Mouse (Mus musculus) kidney, postnatal 25 days (tissue): ENCODE results near the gene Psmb5.

Experiments
- DNase-seq, 2 experiments: peaks; one replicate each; pipeline ENCODE4 v3.0.0; 2021; ENCODE audit warnings: mixed read lengths in 2 of 2

The Psmb5 gene

DNA sequence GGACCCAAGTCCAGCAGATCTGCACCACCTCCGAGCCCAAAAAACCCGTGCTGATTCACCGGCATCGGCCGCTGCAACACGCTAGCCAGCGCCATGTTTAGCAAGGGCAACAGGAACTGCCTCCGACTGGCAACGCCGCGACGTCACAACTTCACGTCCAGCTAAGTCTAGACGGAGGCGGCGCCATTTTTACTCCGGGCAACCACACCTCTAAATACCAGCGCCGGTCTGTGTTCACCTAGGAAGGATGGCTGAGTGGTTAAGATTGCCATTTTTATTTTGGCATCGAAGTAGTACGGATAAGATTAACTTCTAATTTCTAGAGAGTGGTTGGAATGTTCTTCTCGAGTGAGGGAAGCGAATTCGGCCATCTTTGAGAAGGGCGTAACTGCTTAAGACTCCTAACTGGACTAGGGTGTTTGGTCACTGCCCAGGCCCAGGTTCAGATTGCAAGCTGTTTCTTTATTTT lies at the start of gene Psmb5:
Gene Psmb5 (minus strand): TSS at position 126 of the 469 bp plus-strand sequence.
- peak; percentile 92 to 95 for DNase-seq

DNA sequence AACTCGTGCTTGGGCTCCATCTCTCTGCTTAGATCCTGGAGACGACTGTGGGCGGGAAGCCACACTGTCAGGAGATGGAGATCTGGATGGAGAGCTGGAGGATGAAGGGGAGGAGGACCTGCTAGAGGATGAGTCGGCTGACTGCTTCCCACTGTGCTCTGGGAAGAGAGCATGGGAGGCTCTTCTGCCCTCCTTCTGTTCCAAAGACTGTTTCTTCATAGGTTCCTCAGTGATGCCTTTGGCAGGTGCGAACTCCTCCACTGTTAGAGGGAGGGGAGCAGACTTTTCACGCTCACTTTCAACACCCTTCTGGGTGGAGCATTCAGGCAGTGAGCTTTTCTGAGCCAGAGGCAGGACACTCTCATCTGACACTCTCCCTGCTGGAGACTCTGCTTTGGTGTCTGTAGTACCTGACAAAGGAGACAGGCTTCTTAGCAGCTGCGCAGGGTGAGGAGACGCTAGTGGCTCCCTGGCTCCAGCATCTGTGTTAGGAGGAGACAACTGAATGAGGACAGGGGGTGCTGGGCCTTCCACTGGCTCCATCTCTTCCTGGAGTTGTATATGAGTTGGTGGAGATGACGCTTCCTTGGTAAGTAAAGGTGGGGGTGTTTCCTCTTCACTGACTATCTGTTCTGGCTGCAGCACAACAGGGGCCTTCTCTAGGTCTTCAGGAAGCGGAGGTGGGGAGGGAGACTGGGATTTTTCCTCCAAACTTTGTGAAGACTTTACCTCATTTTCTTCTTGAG lies 46.8 kb upstream of the Psmb5 start:
- no peak for DNase-seq

DNA sequence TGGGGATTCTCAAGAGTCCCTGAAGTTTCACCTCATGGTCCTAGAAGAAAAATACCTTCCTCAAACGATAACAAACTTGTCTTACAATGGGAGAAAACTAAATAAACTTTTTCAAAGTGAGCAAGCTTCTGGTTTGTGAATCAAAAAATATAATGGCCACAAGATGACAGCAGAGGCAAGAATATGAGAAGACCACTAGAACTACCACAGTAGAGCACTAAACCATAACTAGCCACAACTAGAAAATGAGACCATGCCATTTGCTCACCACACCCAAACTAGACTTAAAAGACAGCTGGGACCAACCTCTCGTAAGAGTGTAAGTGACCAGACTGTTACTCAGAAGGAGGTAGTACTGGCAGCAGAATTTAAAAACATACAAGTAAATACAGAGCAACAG lies 42.2 kb upstream of the Psmb5 start:
- DNase-seq = peak in 1 of 2 experiments; percentile 38

DNA sequence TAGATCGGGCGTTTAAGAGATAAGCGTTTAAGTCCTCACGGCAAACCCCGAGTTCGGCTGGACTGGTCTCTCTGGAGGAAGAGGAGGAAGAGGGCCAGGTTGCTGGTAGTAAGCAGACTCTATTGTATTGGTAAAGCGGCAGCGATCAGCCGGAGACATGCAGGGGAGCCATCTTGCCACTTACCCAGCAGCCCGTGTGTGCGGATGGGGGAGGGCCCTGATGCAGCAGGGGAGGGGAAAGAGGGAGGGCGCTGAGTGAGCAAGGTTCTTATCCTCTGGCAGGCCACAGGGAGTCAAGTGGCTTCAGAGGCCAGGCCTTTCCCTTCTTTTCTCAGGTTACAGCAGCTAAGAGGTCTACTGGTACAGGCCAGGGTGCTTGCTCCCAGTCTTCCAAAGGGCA lies 35.7 kb upstream of the Psmb5 start:
- peak; percentile 92 to 95 for DNase-seq

DNA sequence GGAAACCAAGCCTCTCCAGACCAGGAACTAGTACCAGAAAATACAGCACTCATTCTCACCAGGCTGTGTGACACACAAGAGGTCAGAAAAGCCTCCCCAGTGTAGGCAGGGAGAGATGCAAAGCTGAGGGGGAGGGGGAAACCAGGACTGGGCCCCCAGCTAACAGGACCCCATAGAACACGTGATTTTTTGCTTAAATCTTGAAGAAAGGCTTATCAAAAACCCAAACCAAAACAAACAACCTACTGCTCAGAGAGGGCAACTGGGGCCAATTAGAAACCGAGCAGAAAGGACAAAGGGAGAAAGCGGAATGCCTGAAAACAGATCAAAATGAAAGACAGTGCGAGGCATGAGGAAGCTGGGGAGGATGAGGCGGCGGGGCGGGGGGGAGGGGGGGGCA lies 35.0 kb upstream of the Psmb5 start:
- DNase-seq = no peak

DNA sequence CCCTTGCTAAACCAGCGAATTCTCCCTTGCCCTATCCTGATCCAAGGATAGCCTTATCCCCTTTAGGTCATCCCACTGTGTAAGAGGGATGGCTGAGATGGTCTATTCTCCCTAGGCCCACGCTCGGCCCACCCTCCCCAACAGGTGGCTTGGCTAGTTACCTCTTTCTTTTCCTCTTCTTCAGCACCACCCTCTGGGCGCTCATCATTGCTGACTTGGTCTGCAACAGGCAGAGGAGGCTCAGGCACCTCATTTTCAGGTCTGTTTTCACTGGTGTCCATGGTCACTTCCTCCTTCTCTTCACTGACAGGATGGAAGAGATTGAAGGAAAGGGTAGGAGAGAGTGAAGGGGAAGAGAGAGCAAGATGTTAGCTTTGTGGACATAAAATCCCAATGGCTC lies 33.7 kb upstream of the Psmb5 start:
- no peak for DNase-seq

DNA sequence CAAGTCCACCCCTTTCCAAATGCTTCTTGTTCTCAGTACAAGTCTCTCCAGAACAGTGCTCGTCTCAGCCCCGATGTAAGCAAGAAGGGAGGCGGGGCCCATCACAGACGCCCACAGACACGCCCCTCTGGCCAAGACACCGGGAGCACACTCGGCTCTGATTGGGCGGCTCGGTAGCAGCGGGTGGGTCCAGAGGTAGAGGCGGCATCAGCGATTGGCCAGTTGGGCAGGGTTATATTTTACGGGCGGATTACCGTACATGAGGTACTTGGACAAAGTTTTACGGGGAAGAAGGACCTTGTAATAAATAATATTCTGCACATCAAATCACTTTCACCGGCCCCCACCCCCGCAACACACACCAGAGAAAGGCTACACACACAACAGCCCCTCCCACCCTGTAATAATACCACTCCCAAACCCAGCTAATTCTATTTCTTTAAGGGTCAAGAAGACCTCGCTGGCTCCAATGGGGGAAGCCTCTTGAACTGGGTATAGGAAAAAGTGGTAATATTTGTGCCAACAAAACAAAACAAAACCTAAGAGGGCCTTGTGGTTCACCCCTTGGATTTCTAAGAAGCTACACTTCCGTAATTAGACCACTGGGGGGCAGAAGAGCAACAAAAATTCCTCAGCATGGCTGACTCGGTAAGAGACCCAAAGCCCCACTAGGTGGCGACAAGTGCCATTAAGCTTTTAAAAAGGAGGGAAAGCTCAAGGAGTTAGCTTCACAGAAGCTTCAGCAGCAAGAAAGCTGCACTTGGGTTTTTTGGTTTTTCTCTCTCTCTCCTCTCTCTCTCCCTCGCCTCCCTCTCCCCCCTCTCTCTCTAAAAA lies 33.0 kb upstream of the Psmb5 start:
- peak; percentile 86 to 93 for DNase-seq

DNA sequence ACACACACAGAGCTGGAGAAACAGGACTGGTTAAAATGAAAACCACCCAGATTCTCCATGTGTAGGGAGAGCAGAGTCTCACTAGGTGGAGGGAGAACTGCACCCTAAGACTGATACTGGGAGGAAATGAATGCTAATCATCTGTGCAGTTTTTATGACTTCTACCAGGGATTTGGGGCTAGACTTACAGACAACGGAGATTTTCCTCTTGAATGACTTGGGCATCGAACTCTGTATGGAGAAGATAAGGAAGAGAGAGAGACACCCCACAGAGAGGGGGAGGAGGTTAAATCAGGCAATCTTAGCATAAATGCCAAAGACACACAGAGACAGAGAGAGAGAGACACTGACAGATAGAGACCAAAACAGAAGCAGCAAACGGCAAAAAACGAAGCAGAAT lies 30.1 kb upstream of the Psmb5 start:
- no peak for DNase-seq

DNA sequence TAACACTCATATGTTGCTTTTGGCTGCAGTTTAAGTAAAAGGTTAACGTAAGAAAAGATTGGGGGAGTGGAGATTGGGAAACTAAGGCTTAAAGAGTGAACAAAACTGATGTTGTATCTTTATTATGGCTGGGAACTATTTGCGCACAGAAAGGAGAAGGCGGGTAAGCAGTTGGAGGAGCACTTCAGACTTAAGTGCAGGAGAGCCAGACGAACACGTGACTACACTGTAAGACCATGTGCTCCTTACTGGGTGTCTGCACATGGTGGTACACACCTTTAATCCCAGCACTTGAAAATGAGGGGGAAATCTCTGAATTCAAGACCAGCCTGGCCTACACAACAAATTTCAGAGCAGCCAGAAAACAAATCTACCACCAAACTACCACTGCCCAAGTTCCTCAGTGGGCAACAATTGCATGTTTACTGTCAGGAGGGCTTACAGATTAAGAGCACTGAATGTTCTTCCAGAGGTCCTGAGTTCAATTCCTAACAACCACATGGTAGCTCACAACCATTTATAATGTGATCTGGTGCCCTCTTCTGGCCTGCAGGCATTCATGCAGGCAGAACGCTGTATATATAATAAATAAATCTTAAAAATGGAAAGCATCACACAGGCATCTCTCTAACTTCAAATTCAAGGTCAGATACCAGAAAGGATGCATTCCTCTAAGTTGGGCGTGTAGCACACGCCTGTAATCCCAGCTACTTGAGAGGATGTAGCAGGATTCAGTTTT lies 29.2 kb upstream of the Psmb5 start:
- no peak for DNase-seq

DNA sequence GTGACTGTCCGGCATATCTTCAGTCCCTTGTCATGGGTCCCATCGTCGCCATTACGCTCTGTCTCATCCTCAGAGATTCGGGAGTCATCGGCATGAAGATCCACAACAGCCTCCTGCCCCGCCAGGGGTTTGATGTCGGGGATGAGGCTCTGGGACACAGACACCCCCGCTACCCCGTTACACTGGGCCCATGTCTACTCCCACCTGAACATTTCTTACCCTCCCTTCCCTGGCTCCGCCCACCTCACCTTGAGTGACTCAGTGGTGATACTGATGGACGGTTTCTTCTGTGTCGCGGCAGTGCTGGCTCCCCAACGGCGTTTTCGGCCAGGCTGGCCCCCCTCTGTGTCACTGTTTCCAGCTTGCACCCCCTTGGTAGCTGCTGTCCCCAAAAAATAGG lies 28.6 kb upstream of the Psmb5 start:
- no peak for DNase-seq

DNA sequence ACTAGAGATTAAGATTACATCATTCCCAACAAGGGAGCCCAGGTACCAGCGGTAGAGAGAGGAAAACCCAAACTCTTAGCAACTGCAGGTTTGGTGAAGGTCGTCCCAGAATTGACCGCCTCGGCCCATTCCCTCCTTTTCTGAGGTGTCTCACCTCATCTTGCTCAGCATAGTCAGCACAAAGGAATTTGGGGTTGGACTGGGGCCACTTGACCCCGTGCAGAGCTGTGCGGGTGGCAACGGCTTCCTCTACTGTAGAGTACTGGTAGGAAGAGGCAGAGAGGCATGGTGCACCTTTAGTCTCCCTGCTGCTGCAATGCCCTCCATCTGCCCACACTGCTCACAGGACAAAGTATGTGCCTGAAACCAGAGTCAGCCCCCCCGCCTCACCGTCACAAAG lies 26.5 kb upstream of the Psmb5 start:
- DNase-seq = no peak

DNA sequence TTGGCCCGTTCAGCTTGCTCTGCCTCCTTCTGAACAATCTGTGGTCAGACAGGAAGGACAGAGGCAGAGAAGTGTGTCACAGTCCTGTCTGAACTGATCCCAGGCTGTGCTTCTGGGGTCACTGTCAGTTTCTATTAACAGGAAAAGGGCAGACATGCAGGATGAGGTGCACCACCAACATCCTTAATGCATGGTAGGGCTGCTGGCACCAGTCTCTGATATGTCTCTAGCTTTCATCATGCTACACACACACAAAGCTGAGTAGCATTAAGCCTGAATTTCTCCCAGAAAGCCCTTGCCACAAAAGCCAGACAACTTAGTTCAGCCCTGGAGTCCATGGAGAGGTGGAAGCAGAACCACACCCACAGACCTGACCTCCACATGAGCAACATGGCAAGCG lies 25.2 kb upstream of the Psmb5 start:
- no peak for DNase-seq

DNA sequence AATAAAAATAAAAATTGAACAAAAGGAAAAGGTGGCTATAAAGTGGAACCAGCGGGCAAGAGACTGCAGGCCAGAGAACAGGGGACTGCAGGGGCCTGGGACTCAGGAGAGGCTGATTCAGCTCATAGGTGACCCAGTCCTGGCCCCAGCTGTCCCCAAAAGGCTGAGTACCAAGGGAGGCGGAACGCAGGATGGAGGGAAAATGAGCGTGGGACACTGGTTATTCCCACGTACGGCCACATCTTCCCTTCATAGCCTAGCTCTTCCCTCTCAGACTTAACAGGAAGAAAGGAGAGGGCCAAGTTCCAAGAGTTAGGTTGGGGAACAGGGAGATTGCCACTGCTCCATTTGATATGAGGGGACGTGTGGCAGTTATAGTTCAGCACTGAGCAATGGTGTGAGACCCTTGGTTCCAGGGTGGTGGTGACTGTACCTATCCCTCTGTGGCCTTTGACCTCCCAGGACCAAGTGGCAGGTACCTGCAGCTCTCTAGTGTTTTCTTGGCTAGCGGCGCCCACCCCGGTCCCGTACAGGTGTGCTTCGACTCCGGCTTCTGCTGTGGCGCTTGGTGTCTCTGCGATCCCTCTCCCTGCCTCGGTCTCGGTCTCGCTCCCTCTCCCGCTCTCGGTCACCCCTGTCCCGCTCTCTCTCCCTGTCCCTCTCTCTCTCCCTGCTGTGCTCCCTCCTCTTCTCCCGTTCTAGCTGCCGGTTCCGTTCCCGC lies 24.6 kb upstream of the Psmb5 start:
- no peak for DNase-seq

DNA sequence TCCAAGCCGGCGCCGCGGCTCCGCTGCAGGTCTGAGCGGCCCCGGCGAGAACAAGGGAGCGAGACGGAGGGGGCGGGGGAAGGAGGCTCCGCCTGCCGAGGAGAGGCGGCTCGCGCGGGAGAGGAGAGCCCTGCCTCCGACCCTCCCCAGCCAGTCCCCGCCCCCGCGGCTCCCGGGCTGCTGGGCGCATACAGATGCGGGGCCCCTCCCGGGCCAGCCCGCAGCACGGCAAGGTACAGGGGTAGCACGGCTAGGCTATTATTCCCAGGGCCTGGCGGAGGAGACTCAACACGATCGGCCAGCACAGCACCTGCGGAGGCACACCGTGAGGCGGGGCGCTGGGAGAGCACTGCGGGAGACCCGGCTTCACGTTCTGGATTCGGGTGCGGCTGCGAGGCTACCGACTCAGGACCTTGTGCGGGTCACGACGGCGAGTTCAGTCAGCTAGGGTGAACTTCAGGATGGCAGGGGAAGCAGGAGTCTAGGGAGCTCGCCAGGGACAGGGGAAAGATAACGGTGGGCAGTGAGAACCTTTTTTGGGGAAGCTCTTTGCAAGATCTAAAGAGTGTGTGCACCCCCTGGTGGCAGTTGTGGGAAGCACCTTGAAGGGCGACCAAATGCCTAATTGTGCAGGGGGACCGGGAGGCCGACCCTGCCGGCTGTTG lies 23.6 kb upstream of the Psmb5 start, which contains the start of gene Cdh24:
Gene Cdh24 (minus strand): TSS at position 60 of the 665 bp plus-strand sequence.
- peak; percentile 90 to 95 for DNase-seq

DNA sequence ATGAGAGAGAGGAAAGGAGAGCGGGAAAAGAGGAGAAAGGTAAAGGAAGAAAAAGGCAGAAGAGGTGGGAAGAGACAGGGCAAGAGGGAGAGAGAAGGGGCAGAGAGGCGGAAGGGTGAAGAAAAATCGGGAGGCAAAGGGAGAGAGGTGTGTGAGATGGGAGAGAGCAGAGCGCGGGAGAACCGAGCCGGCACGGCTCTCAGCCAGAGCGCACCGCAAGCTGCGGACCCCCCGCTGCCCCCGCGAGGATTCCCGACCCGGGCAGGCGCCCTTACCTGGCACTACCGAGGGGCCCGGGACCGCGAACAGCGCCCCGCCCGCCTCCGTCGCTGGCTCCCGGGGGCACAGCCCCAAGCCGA lies 23.1 kb upstream of the Psmb5 start, which contains the start of gene Gm17606:
Gene Gm17606 (plus strand): TSS at position 7 of the 359 bp plus-strand sequence.
- DNase-seq = no peak

DNA sequence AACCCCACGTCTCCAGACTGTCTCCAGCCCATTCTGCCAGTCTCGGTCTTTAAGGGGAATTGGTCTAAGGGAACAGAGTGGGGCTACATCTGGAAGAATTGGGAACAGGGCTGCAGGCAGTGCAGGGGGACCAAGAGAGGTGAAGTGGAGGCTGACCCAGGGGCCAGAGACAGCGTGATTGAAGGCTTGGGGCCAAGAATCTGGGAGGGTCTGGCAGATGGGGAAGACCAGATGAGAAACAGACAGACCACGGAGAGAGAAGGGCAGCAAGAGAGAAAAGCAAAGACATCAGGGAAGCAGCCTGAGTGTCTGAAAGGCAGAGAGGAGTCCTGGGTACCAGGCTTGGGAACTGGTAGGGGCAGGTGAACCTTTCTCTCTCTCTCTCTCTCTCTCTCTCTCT lies 22.3 kb upstream of the Psmb5 start:
- no peak for DNase-seq

DNA sequence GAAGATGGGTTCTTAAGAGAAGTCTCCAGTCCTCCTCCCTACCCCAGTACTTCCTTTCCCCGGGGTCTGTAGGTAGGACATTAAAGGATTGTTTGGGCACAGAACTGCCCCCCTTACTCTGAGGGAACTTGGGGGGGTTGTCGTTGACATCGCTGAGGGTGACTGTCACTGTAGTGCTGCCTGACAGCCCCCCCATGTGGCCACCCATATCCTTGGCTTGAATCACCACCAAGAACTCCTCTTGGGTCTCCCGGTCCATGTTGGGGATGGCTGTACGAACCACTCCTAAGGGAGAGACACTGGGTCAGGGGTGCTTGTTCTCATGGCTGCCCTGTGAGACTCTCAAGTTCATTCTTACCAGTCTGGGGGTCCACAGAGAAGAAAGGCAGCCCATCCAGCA lies 20.4 kb upstream of the Psmb5 start:
- DNase-seq = no peak

DNA sequence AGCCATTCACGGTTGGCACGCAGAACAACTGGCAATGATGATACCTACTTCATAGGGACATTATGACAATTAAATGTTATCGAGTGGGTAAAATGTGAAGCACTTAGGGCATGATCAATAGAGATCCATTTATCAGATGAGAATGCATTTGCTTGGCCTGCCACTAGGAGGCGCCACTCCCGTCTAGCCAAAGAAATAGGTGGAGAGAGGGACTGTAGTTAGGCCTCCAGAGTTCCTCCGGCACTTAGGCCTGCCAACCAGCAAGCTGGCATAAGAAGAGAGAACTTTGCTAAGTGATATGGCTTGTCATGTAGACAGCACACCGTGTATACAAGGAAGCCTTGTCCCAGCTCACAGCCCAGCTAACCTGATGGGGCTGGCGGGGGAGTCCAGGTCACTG lies 19.1 kb upstream of the Psmb5 start:
- peak; percentile 58 to 65 for DNase-seq

DNA sequence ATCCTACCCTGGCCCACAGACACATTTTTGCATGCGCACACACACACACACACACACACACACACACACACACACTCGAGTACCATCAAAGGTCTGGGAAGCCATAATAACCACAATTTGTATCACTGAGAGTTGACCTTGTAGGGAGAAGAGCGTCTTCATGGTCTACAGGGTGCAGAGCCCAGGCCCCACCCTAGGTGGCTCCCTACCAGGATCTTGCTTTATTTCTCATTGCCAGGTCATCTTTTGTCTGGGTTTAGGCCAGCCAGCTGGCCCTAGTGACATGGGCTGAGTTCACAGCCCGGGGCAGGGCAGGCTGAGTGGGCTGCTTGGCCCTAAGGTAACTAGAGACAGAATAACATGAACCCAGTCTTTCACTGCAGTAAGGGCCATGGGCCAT lies 16.4 kb upstream of the Psmb5 start:
- DNase-seq = no peak

DNA sequence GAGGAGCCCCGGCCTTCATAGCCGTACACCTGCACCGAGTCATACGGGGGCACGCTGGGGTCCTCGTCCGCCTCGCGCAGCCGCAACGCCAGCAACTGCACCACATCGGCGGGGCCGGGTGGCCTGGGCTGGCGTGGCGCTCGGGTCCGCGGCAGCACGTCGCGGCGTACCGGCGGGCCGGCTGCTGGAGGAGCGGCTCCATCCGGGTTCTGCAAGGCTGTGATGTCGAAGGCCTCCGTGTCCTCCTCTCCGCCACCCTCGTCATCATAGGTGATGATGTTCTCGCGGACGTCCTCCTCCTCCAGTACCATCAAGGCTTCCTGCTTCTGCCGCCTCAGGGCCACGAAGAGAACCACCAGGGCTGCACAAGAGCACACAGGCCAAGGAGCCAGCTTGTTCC lies 14.4 kb upstream of the Psmb5 start:
- DNase-seq = no peak

DNA sequence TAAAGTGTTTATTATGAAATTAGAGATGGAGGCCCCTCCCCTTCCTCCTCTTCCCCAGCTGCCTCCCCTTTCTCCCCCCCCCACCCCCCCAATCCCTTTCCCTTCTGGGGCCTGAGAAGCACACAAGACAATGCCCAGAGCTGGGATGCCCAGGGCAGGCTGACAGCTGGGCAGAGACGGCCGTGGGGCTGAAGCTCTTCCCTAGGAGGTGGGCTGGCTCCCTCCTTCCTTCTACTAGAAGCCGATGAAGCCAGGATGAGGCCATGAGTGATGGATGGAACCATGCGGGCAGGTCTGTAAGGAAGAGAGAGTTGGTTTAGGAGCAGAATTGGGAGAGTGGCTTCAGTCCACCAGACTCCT lies 13.4 kb upstream of the Psmb5 start:
- DNase-seq = no peak

DNA sequence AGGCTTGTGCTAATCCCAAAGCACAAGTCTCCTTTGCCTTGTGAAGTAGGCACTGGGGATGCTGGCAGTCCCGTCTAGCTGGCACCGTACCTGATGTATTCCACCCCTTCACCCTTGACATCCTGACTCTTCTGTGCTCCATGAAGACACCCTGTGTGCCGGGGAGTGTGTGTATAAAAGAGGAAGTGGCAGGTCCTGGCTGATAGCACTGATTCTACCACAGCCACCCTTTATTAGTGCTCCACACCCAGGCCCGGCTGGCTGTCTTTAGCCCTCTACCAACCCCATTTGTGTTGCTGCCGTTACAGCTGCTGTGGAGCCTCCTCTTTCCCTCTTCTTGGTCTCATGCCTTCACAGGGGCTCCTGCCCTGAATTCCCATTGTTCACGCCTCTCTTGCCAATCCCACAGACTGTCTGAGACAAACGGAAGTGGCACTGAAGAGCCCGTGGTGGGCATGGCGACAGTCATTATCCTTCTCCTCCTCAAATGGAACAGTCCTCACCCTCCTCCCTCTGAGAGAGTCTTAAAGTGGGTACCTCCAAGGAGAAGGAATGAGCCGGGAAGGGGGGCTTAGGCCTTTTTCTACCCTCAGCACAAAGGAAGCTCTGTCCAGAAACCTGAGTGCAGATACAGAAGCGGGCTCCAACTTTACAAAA lies 12.9 kb upstream of the Psmb5 start:
- DNase-seq = no peak
